Mouse (Mus musculus) forebrain, postnatal 0 days (tissue): ENCODE data around the gene Catsperz. TPM values are rescaled to one million over a fixed set of nuclear protein-coding genes. Genes with fewer than 3 reads are reported as not detected.
A peak's percentile ranks its signal among the peaks of the same experiment; 100 is the strongest.

Source experiments
- ATAC-seq: fragments of 200-750 bp; cut with Nextera tagmentation; 2 replicates; pipeline ENCODE4 v1.8.0; 2017; ENCODE audit warnings: mild to moderate bottlenecking, moderate library complexity
- DNase-seq: peaks from one replicate; pipeline ENCODE4 v3.0.0-alpha.2; 2015
- H3K27ac ChIP-seq: fragments of 300-500 bp; sonication (generic); 2 replicates; pipeline ENCODE4 v1.5.1; 2014; ENCODE audit warnings: low read depth, mild to moderate bottlenecking, antibody characterized with exemption, low read length, moderate library complexity, mixed read lengths
- H3K27me3 ChIP-seq: fragments of 300-500 bp; sonication (generic); 2 replicates; pipeline ENCODE4 v1.6.1; 2014; ENCODE audit warnings: mild to moderate bottlenecking, low read length, mixed read lengths; ENCODE audit not compliant: insufficient read depth
- H3K36me3 ChIP-seq: fragments of 300-500 bp; sonication (generic); 2 replicates; pipeline ENCODE4 v1.6.1; 2014; ENCODE audit warnings: mild to moderate bottlenecking, moderate library complexity; ENCODE audit not compliant: insufficient read depth
- H3K4me1 ChIP-seq: fragments of 300-500 bp; sonication (generic); 2 replicates; pipeline ENCODE4 v1.6.1; 2014; ENCODE audit warnings: antibody characterized with exemption; ENCODE audit not compliant: insufficient read depth
- H3K4me2 ChIP-seq: fragments of 300-500 bp; sonication (generic); 2 replicates; pipeline ENCODE4 v1.6.1; 2014; ENCODE audit warnings: low read depth, mild to moderate bottlenecking, moderate library complexity
- H3K4me3 ChIP-seq: fragments of 300-500 bp; sonication (generic); 2 replicates; pipeline ENCODE4 v1.5.1; 2014; ENCODE audit warnings: low read depth, low read length, mixed read lengths
- H3K9ac ChIP-seq: fragments of 300-500 bp; sonication (generic); 2 replicates; pipeline ENCODE4 v1.6.1; 2014; ENCODE audit warnings: mild to moderate bottlenecking
- H3K9me3 ChIP-seq: fragments of 300-500 bp; sonication (generic); 2 replicates; pipeline ENCODE4 v1.6.1; 2016; ENCODE audit warnings: low read length
- CTCF ChIP-seq: sonication (generic); IDR thresholded peaks from 2 replicates; pipeline ENCODE4 v1.5.1; 2016; ENCODE audit warnings: antibody characterized with exemption, control low read depth, low read depth
- WGBS: fragments of 180-500 bp; shearing (Covaris S2); extraction: QIAGEN DNeasy Blood & Tissue Kit; methylation state at CpG from one replicate; pipeline ENCODE4 v1.1.7; 2014; 5-methylcytosine and 5-hydroxymethylcytosine counted together
- polyA plus RNA-seq: library from polyadenylated mRNA; unstranded; fragments of >200 nt; fragmentation: Nextera tagmentation; extraction: Ambion mirVana; gene quantifications from 2 replicates; pipeline ENCODE4 v1.2.1, GENCODE M21; 2015
- total RNA-seq: library from RNA; depleted of rRNA; stranded (reverse); fragments of >200 nt; gene quantifications from 2 replicates; pipeline ENCODE4 v1.2.3, GENCODE M21; 2014

The Catsperz gene
- total and polyA plus RNA-seq, 2 experiments from 2014 or later = 0.71 to 1.2 TPM

DNA sequence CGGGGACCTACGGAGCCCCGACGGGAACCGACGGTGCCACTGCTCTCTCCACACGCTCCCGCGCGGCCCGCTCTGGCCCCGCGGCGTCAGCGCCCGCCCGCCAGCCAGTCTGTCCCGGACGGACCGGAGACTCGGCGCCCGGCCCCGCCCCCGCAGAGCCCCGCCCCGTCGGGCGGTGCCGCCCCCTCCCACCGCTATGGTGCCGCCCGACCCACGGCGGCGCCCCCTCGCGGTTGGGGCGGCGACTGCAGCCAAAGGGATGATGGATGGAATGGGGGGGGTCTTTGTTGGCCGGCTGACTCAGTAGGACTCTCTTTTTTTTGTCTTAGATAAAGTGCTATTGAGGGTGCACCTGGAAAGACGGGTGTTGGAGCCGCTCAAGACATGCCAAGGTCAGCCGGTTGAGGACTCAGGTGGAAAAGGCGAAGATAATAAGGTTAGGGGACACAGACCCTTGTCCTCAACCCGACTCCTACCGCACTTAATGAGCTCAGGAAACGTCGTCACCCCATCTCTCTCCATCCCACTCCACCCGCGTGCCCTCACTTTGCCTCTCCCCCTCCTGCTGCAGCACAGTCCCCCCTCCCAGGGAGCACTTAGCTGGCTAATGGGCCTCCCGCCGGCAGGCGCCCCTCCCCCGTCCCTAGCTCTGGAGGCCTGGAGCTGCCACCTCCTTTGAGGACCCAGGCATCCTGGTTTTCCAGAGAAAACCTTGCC is 44.6 kb upstream of the Catsperz start:
- peak overlapping the region; percentile 35 for H3K4me3 ChIP-seq
- H3K27me3 ChIP-seq = no peaks in the 10 kb centered on the region
- H3K9me3 ChIP-seq = no peaks in the 10 kb centered on the region
- peak overlapping the region; percentile 39 for H3K4me2 ChIP-seq
- DNase-seq = peak; percentile 35
- H3K27ac ChIP-seq = no peak overlapping the region
- peak; percentile 10; the same call in 1 of the 2 replicates for ATAC-seq
- H3K4me1 ChIP-seq = 0 out of 2 replicates have a peak, but pooled peaks cover 3% of the 10 kb centered on the region
- TF ChIP-seq CTCF = peak; percentile 52
- 2% methylated on average over 52 of the region's 55 CpGs for WGBS
- peak overlapping the region; percentile 11; the same call in 1 of the 2 replicates for H3K9ac ChIP-seq
- no peaks in the 10 kb centered on the region for H3K36me3 ChIP-seq

DNA sequence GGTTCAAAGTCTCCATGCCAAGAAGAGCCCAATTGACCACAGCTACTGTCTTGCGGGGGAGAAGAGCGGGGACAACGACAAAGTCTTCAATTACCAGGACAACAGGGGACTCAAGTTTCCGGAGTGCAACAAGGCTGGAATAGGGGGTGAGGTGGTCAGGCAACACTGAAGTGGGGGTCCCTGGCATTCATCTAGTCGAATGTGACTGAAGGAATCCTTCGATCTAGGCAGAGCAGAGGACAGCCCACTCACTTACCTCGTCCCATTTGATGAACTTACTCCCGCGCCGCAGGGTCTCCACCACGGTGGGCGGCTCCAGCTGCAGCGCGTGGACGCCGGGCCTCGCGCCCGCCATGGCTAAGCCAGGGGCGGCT is 44.1 kb upstream of the Catsperz start:
- no peaks in the 10 kb centered on the region for H3K27me3 ChIP-seq
- 0 out of 2 replicates have a peak, but pooled peaks cover 3% of the 10 kb centered on the region for H3K4me1 ChIP-seq
- ATAC-seq (no peak), DNase-seq (no peak)
- peak overlapping the region; percentile 35 for H3K4me3 ChIP-seq
- no peaks in the 10 kb centered on the region for H3K9me3 ChIP-seq
- H3K27ac ChIP-seq = no peak overlapping the region
- H3K4me2 ChIP-seq = peak overlapping the region; percentile 39
- TF ChIP-seq CTCF = no peak
- WGBS = 3% methylated on average over 20 of the region's 20 CpGs
- H3K9ac ChIP-seq = peak overlapping the region; percentile 11; the same call in 1 of the 2 replicates
- H3K36me3 ChIP-seq = no peaks in the 10 kb centered on the region

DNA sequence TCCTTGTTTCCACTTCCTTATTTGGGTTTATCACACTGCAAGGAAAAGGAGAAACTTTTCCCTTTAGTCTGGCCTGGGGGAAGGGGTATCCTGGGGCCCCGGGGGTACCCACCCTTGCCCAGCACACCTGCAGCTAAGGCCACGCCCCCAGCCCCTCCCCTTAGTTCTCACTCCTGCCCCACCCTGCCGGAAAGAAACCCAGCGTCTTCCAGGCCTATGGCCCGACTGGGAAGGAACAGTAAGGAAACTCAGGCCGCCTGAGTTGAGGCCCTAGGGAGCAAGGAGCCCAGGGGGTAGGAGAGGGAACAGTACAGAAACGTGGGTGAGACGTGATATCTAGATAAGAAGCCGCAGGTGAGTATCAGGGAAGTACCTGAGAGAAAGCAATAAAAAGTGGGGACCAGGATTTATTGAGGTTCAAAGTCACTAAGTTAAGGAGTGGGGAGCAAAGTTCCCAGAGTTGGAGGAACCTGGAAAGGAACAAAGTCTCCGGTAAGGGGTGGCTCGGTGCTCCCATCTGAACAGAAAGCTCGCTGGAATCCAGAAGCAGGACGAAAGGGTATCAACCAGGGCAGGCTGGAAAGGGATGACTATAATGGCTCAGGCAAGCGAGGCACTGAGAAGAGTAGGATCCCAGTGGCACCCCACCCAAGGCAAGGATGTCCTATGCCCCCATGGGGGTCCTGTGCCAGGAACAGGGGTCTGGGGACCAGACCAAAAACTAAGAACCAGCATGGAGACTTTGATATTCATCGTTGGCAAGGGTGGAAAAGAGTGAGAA is 43.5 kb upstream of the Catsperz start:
- peak overlapping the region; percentile 39 for H3K4me2 ChIP-seq
- H3K4me3 ChIP-seq = peak overlapping the region; percentile 35; the same call in 1 of the 2 replicates
- ATAC-seq (no peak), DNase-seq (no peak)
- H3K27me3 ChIP-seq = no peaks in the 10 kb centered on the region
- H3K4me1 ChIP-seq = 0 out of 2 replicates have a peak, but pooled peaks cover 3% of the 10 kb centered on the region
- 17% methylated on average over 15 of the region's 15 CpGs for WGBS
- H3K36me3 ChIP-seq = no peaks in the 10 kb centered on the region
- H3K27ac ChIP-seq = no peak overlapping the region
- no peaks in the 10 kb centered on the region for H3K9me3 ChIP-seq
- H3K9ac ChIP-seq = 0 out of 2 replicates have a peak overlapping the region, but pooled peaks have one; percentile 11
- TF ChIP-seq CTCF = no peak

DNA sequence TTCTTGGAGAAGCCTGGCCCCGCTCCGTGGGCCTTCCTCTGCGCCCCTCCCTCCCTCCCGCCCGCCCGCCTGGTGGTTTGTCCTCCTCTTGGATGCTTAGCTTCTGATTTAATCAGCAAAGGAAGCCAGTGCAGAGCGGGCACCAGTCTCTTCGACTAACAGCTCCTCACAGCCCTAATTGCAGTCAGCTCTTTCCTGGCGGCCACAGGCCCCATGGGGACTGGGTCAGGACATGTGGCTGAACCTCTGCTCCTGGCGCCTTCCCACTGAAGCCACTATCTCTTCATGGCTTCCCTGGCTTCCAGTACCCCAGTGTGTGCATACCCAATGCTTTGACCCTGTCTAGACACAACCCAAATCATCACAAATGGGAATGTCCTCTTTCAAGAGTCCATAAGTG is 31.3 kb upstream of the Catsperz start:
- no peak overlapping the region for H3K9ac ChIP-seq

DNA sequence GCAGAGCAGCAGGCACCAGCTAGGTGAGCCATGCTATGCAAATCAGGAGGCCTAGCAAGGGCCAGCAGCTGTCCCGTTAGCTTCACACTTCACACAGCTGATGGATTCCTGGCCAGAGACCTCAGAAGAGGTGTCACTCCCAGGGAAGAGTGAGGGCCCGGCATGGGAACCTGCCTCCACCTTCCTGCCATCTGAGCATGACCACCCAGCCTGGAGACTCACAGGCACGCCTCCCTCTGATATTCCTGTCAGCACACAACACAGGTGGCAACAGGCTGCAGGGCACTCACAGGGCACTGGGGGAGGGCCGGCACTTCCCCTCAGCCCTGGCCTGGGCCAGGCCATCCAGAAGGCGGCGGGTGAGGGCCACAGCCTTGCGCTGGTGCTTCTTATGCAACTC is 30.2 kb upstream of the Catsperz start:
- no peak overlapping the region for H3K9ac ChIP-seq
- no peaks in the 10 kb centered on the region for H3K27me3 ChIP-seq
- ATAC-seq = no peak
- no peak for DNase-seq
- H3K4me2 ChIP-seq = no peak overlapping the region
- H3K9me3 ChIP-seq = no peaks in the 10 kb centered on the region
- no peak for TF ChIP-seq CTCF
- peaks cover 6% of the 10 kb centered on the region; the same call in 1 of the 2 replicates for H3K36me3 ChIP-seq
- H3K4me1 ChIP-seq = peaks cover 6% of the 10 kb centered on the region; the same call in 1 of the 2 replicates
- WGBS = 91% methylated on average over 7 of the region's 7 CpGs
- H3K4me3 ChIP-seq = no peak overlapping the region
- H3K27ac ChIP-seq = no peak overlapping the region

More for the DNA sequence above, 31.3 kb upstream of the Catsperz start:
- Histone ChIP-seq H3K36me3 (peaks cover 6% of the 10 kb centered on the region; the same call in 1 of the 2 replicates), H3K27ac (no peak overlapping the region), H3K4me3 (no peak overlapping the region), H3K27me3 (no peaks in the 10 kb centered on the region), H3K4me2 (no peak overlapping the region), H3K9me3 (no peaks in the 10 kb centered on the region), H3K4me1 (0 out of 2 replicates have a peak, but pooled peaks cover 6% of the 10 kb centered on the region)
- TF ChIP-seq CTCF = no peak
- 81% methylated on average over 10 of the region's 10 CpGs for WGBS
- DNase-seq (no peak), ATAC-seq (no peak)

DNA sequence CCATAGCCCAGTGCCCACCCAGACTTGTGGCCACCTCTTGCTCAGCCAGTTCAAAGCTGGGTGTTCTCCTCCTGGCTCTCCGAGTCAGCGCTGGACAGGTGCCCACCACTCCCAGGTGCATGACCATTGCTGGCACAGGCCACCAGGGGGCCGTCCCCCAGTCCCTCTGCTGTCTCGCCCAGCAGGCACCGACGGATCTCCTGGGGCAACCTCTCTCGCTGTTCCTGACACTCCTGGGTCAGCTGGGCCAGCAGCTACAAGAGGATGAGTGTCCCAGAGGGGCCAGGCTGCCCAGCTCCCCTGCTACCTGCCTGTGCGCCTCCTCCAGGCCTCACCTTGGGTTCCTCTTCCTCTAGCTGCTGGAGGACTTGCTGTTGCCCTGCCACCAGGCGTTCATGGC is 28.9 kb upstream of the Catsperz start:
- ATAC-seq (no peak), DNase-seq (no peak)
- Histone ChIP-seq H3K36me3 (peaks cover 7% of the 10 kb centered on the region; the same call in 1 of the 2 replicates), H3K9ac (no peak overlapping the region), H3K4me3 (no peak overlapping the region), H3K4me1 (peaks cover 12% of the 10 kb centered on the region; the same call in 1 of the 2 replicates), H3K4me2 (no peak overlapping the region), H3K27ac (no peak overlapping the region), H3K9me3 (no peaks in the 10 kb centered on the region), H3K27me3 (no peaks in the 10 kb centered on the region)
- 48% methylated on average over 9 of the region's 9 CpGs for WGBS
- TF ChIP-seq CTCF = peak; percentile 45

DNA sequence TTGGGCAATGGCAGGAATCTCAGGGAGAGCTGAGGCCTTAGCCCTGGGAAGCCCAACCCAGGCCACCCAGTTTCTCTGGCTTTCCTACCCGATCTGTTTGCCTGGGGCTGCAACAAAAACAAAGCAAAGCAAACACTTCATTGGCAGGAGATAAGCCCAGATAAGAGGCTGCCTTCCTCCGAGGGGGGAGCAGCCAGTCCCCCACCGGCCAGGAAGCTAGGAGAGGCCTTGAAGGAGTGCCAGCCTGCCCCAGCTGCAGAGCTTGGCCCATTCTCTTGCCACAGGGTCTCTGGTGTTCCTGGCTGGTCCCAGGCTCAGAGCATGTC is 27.5 kb upstream of the Catsperz start:
- peaks cover 3% of the 10 kb centered on the region; the same call in 1 of the 2 replicates for H3K36me3 ChIP-seq
- H3K4me2 ChIP-seq = peak overlapping the region; percentile 92
- peak overlapping the region; percentile 58; the same call in 1 of the 2 replicates for H3K9ac ChIP-seq
- peak overlapping the region; percentile 79; the same call in 1 of the 2 replicates for H3K27ac ChIP-seq
- peaks cover 12% of the 10 kb centered on the region; the same call in 1 of the 2 replicates for H3K4me1 ChIP-seq
- WGBS = 11% methylated on average over 3 of the region's 3 CpGs
- no peaks in the 10 kb centered on the region for H3K27me3 ChIP-seq
- ATAC-seq = no peak
- no peak for DNase-seq
- no peak for TF ChIP-seq CTCF
- H3K9me3 ChIP-seq = no peaks in the 10 kb centered on the region
- no peak overlapping the region for H3K4me3 ChIP-seq
